Mouse (Mus musculus) intestine, embryonic 16.5 days (tissue): Measurements from ENCODE around the gene 9330161L09Rik. TPM values are rescaled to one million over a fixed set of nuclear protein-coding genes. Genes with fewer than 3 reads are reported as not detected.
A peak's percentile ranks its signal among the peaks of the same experiment; 100 is the strongest.

Experiments
- ATAC-seq: fragments of 200-750 bp; cut with Nextera tagmentation; 2 replicates; pipeline ENCODE4 v1.8.0; 2017; ENCODE audit warnings: moderate TSS enrichment, moderate library complexity
- H3K27ac ChIP-seq: fragments of 300-500 bp; sonication (generic); 2 replicates; pipeline ENCODE4 v1.5.1; 2014; ENCODE audit warnings: mild to moderate bottlenecking, low read length
- H3K27me3 ChIP-seq: fragments of 300-500 bp; sonication (generic); replicated peaks from 2 replicates; pipeline ENCODE4 v1.6.1; 2014; ENCODE audit warnings: low read length, control low read depth, mixed read lengths; ENCODE audit not compliant: control insufficient read depth, insufficient read depth
- H3K36me3 ChIP-seq: fragments of 300-500 bp; sonication (generic); 2 replicates; pipeline ENCODE4 v1.6.1; 2014; ENCODE audit warnings: low read length, control low read depth; ENCODE audit not compliant: control insufficient read depth, insufficient read depth
- H3K4me1 ChIP-seq: fragments of 300-500 bp; sonication (generic); 2 replicates; pipeline ENCODE4 v1.6.1; 2014; ENCODE audit warnings: low read length, control low read depth, mixed read lengths; ENCODE audit not compliant: control insufficient read depth, insufficient read depth
- H3K4me2 ChIP-seq: fragments of 300-500 bp; sonication (generic); 2 replicates; pipeline ENCODE4 v1.6.1; 2014; ENCODE audit warnings: low read depth, low read length, control low read depth
- H3K4me3 ChIP-seq: fragments of 300-500 bp; sonication (generic); 2 replicates; pipeline ENCODE4 v1.5.1; 2014; ENCODE audit warnings: mild to moderate bottlenecking, low read length
- H3K9ac ChIP-seq: fragments of 300-500 bp; sonication (generic); 2 replicates; pipeline ENCODE4 v1.6.1; 2014; ENCODE audit warnings: low read depth, low read length
- H3K9me3 ChIP-seq: fragments of 300-500 bp; sonication (generic); 2 replicates; pipeline ENCODE4 v1.6.1; 2016; ENCODE audit warnings: low read length, control low read depth; ENCODE audit not compliant: control insufficient read depth
- WGBS: fragments of 180-500 bp; shearing (Covaris S2); extraction: QIAGEN DNeasy Blood & Tissue Kit; methylation state at CpG from one replicate; pipeline ENCODE4 v1.1.7; 2014; 5-methylcytosine and 5-hydroxymethylcytosine counted together
- polyA plus RNA-seq: library from polyadenylated mRNA; unstranded; fragments of >200 nt; fragmentation: Nextera tagmentation; extraction: Ambion mirVana; gene quantifications from 2 replicates; pipeline ENCODE4 v1.2.1, GENCODE M21; 2015

The 9330161L09Rik gene
- polyA plus RNA-seq, 1 experiment from 2014 or later: 0.13 TPM

- Histone ChIP-seq H3K4me3 (no peak overlapping the region), H3K9ac (no peak overlapping the region), H3K27me3 (no peaks in the 10 kb centered on the region), H3K4me2 (no peak overlapping the region), H3K27ac (no peak overlapping the region), H3K4me1 (peaks cover 6% of the 10 kb centered on the region; the same call in 1 of the 2 replicates), H3K9me3 (no peaks in the 10 kb centered on the region), H3K36me3 (no peaks in the 10 kb centered on the region)
- WGBS: 66% methylated on average over 12 of the region's 12 CpGs
- ATAC-seq: no peak
Measured at GRCm38 (mm10) chr12:103395486-103396275, 11.9 kb downstream of the 9330161L09Rik start.

- Histone ChIP-seq H3K36me3 (no peaks in the 10 kb centered on the region), H3K27ac (no peak overlapping the region), H3K27me3 (no peaks in the 10 kb centered on the region), H3K4me2 (no peak overlapping the region), H3K4me1 (peaks cover 10% of the 10 kb centered on the region), H3K9me3 (no peaks in the 10 kb centered on the region), H3K9ac (no peak overlapping the region), H3K4me3 (no peak overlapping the region)
- WGBS: 33% methylated on average over 6 of the region's 6 CpGs
- ATAC-seq: peak; percentile 63
Measured at GRCm38 (mm10) chr12:103393528-103393927, 14.1 kb downstream of the 9330161L09Rik start.

GRCm38 (mm10) chr12:103391098-103391497 is 16.5 kb downstream of the 9330161L09Rik start:
- Histone ChIP-seq H3K9me3 (no peaks in the 10 kb centered on the region), H3K9ac (no peak overlapping the region), H3K4me1 (peaks cover 10% of the 10 kb centered on the region), H3K36me3 (no peaks in the 10 kb centered on the region), H3K4me3 (no peak overlapping the region), H3K27ac (no peak overlapping the region), H3K27me3 (no peaks in the 10 kb centered on the region), H3K4me2 (no peak overlapping the region)
- ATAC-seq: no peak
- WGBS: 72% methylated on average over 7 of the region's 7 CpGs

GRCm38 (mm10) chr12:103389982-103390381 is 17.6 kb downstream of the 9330161L09Rik start:
- H3K9me3 ChIP-seq: no peaks in the 10 kb centered on the region
- H3K4me1 ChIP-seq: peaks cover 10% of the 10 kb centered on the region
- no peaks in the 10 kb centered on the region for H3K27me3 ChIP-seq
- no peak overlapping the region for H3K4me3 ChIP-seq
- no peaks in the 10 kb centered on the region for H3K36me3 ChIP-seq
- no peak for ATAC-seq
- H3K27ac ChIP-seq: no peak overlapping the region
- H3K9ac ChIP-seq: no peak overlapping the region
- no peak overlapping the region for H3K4me2 ChIP-seq
- WGBS: 73% methylated on average over 4 of the region's 4 CpGs

- H3K27me3 ChIP-seq: no peaks in the 10 kb centered on the region
- no peaks in the 10 kb centered on the region for H3K36me3 ChIP-seq
- peak overlapping the region; percentile 65 for H3K4me2 ChIP-seq
- H3K4me1 ChIP-seq: peaks cover 10% of the 10 kb centered on the region
- H3K9ac ChIP-seq: peak overlapping the region; percentile 86
- H3K27ac ChIP-seq: no peak overlapping the region
- H3K4me3 ChIP-seq: peak overlapping the region; percentile 75
- H3K9me3 ChIP-seq: no peaks in the 10 kb centered on the region
- ATAC-seq: no peak
- WGBS: 71% methylated on average over 2 of the region's 2 CpGs
Measured at GRCm38 (mm10) chr12:103389348-103389727, 18.3 kb downstream of the 9330161L09Rik start.

- no peaks in the 10 kb centered on the region for H3K9me3 ChIP-seq
Measured at GRCm38 (mm10) chr12:103388505-103389347, 18.9 kb downstream of the 9330161L09Rik start, which contains the start of gene Otub2. Gene Otub2 (plus strand): TSS chr12:103388682.

GRCm38 (mm10) chr12:103380226-103380625 is 27.4 kb downstream of the 9330161L09Rik start:
- Histone ChIP-seq H3K4me2 (no peak overlapping the region), H3K4me3 (no peak overlapping the region), H3K27me3 (no peaks in the 10 kb centered on the region), H3K9ac (no peak overlapping the region), H3K27ac (no peak overlapping the region), H3K36me3 (no peaks in the 10 kb centered on the region), H3K4me1 (no peaks in the 10 kb centered on the region), H3K9me3 (no peaks in the 10 kb centered on the region)
- 79% methylated on average over 4 of the region's 4 CpGs for WGBS
- no peak for ATAC-seq

More at GRCm38 (mm10) chr12:103388505-103389347, 18.9 kb downstream of the 9330161L09Rik start, which contains the start of gene Otub2:
- H3K4me1 ChIP-seq: peaks cover 6% of the 10 kb centered on the region
- under 1% methylated on average over 58 of the region's 58 CpGs for WGBS
- 0 out of 2 replicates have a peak within 1 kb of the TSS, but pooled peaks have one; percentile 36 for H3K27ac ChIP-seq
- H3K9ac ChIP-seq: peak within 1 kb of the TSS; percentile 86
- no peaks in the 10 kb centered on the region for H3K36me3 ChIP-seq
- H3K4me2 ChIP-seq: peak within 1 kb of the TSS; percentile 65
- no peaks in the 10 kb centered on the region for H3K27me3 ChIP-seq
- peak within 1 kb of the TSS; percentile 75 for H3K4me3 ChIP-seq
- peak; percentile 99 for ATAC-seq

- no peaks in the 10 kb centered on the region for H3K36me3 ChIP-seq
- no peaks in the 10 kb centered on the region for H3K4me1 ChIP-seq
- H3K4me3 ChIP-seq: no peak overlapping the region
- 68% methylated on average over 4 of the region's 4 CpGs for WGBS
- no peak overlapping the region for H3K27ac ChIP-seq
- no peak overlapping the region for H3K9ac ChIP-seq
- no peak overlapping the region for H3K4me2 ChIP-seq
- H3K27me3 ChIP-seq: no peaks in the 10 kb centered on the region
- H3K9me3 ChIP-seq: no peaks in the 10 kb centered on the region
- ATAC-seq: no peak
Measured at GRCm38 (mm10) chr12:103376774-103377173, 30.8 kb downstream of the 9330161L09Rik start.

GRCm38 (mm10) chr12:103376124-103376523 is 31.5 kb downstream of the 9330161L09Rik start:
- no peaks in the 10 kb centered on the region for H3K4me1 ChIP-seq
- H3K27me3 ChIP-seq: no peaks in the 10 kb centered on the region
- ATAC-seq: no peak
- no peak overlapping the region for H3K4me2 ChIP-seq
- no peak overlapping the region for H3K27ac ChIP-seq
- 72% methylated on average over 5 of the region's 5 CpGs for WGBS
- no peak overlapping the region for H3K4me3 ChIP-seq
- no peak overlapping the region for H3K9ac ChIP-seq
- no peaks in the 10 kb centered on the region for H3K36me3 ChIP-seq
- H3K9me3 ChIP-seq: no peaks in the 10 kb centered on the region
